Mouse (Mus musculus) adrenal gland, postnatal 4 days (tissue): ENCODE data around the gene Coro2b. TPM values are rescaled to one million over a fixed set of nuclear protein-coding genes. Genes with fewer than 3 reads are reported as not detected.

Experiments used
- DNase-seq, 2 experiments: peaks; one replicate each; pipeline ENCODE4 v3.0.0; 2021 to 2022; ENCODE audit warnings: low spot score in 2 of 2, mixed read lengths in 2 of 2
- total RNA-seq, 2 experiments: library from RNA; stranded (reverse); gene quantifications; 2 replicates each; pipeline ENCODE4 v1.2.3; 2021

The Coro2b gene
- total RNA-seq, 2 experiments from 2014 or later, result 28.4 to 32.6 TPM

DNA sequence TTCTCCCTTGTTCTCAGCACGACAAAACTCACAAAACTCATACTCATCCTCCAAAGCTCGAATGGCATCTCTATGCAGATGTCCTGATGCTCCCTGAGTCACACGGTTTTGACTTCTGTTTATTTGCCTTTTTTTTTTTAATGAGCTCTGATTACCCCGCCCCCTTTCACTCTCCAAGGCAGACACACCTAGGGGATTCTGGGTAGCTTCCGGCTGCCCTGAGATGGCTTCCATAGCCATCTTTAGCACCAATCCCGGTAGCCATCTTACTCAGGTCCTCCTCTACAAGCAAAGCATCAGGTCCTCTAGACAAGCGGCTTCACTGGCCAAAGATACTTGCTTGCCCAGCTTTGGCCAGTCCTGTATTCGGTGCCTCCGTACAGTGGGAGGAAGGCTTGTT is 3.3 kb upstream of the Coro2b start:
- no peak for DNase-seq

DNA sequence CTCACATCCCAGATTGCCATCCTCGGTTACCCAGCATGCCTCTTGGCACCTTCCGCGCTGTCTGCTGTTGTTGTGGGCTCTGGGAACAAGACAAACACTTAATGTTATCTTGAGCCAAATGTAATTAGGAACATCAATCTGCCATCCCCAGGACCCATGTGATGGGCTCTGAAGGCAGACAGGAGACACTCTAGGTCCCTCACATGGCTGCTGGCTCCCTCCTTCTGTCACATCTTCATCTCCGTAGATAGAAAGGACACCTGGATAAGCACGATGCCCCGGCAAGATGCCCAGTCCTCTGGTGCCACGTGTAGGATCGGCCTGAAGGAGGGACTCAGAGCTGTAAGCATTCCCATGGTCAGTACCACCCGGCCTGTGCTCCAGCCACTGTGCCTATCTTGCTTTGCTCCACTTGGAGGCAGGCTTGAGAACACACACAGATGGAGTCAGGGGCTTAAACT is 2.4 kb upstream of the Coro2b start:
- no peak for DNase-seq

DNA sequence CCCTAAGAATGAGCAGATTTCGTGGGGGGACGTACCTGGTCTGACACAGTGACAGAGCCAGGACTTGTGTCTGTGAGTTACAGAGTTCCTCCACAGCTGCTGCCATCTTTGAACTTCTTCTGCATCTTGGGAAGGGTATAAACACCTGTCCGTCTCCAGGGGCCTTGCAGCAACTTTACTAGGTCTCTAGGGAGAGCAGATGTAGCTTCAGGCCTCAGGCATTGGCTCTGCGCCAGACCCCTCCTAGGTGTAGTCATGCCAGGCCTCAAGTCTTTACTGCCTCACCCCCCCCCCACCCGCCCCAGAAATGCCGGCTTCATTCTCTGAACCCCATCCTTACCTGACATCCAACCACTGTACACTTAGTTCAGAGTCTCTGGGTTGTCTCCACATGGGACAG is 1.1 kb upstream of the Coro2b start:
- DNase-seq, result no peak

DNA sequence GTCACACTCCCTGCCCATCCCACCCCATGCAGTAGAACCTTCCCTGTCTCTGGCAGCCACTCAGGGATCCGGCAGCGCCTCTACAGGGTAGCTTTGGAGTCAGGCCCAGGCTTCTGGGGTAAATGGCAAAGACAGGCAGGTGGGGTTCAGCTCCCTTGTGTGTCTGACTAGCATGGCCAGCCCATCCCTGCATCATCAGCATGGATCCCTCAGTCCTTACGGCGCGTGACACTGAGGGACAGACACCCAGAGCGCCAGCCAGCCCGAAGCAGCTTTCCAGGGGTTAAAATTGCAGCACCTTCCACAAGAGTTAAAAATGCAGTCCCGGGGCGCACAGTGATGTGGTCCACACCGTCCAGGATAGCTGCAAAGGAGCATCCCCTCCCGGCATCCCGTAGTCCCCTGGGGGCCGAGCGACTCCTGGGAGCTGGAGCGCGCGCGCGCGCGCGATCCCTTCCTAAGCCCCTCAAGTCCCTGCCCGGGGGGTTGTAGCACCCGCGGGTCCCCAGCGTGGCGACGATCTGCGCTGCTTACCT is 657 bp downstream of the Coro2b start:
- no peak for DNase-seq

DNA sequence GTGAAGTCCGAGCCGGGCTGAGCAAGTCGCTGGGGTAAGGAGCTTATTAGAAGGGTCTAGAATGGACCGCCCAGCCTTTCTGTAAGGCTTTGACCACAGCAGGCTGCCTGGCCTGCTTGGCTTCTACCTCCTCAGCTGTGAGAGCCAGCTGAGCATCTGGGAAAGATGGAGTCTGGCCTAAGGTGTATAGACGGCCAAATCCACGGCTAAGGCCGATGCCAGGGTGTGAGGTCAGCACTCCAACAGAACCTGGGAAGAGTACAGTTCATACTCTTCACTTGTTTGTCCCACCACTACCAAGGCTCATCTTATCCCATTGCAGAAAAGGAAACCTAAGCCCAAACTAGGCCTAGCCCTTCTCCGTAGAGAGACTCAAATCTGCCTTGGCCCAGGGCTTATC is 1.3 kb downstream of the Coro2b start:
- no peak for DNase-seq

DNA sequence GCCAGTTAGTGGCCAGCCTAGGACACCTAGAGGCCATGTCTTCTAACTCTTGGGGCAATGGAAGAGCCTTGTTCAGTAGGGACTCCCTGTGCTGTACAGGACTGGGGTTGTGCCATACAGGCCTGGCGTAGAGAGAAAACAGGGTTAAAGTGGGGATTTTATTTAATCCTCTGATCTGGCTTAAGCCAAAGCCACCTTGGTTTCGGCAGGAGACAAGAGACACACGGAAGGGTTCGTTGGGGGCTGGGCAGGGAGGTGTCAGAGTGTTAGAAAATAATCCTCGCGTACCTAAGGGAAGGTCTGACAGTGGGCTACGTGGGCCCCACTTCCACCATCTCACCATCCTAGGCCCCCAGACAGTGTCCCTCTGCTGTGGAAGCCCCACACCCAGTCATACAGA is 2.2 kb downstream of the Coro2b start:
- no peak for DNase-seq

DNA sequence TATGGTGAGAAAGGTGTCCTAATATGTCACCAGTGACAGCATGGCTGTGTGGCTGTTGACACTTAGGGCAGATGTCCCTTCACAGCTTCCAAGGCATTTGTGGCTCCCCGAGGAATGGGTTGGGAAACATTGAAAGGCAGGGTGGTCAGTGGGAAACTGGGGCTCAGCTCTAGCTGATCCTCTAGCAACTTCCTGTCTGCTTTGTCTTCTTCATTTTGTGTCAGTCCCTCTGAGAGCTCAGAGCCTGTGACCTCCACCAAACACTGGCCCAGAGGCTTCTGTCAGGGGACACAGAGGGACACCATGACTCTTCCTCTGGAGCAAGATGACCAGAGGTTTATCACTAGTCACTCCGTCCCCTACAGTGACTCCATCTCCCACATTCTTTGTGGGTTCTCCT is 2.7 kb downstream of the Coro2b start:
- DNase-seq, result no peak

DNA sequence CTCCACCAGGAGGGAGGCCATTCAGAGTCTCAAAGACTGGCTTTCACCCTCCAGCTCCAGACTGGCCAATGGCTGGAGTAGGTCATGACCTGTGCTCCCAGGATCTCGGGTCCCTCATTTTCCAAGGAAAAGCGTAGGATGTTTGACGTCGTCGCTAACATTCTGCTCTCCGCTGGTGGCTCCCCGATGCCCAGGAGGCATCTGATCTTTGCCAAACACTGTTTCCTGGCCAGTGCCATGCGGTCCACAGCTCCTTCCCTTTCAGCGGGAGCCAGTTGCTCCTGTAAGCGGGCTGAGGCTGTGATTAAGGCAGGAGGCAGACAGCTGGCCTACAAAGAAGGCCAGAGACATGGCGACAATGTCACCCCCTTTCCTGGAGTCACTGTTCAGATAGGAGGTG is 4.0 kb downstream of the Coro2b start:
- no peak for DNase-seq

DNA sequence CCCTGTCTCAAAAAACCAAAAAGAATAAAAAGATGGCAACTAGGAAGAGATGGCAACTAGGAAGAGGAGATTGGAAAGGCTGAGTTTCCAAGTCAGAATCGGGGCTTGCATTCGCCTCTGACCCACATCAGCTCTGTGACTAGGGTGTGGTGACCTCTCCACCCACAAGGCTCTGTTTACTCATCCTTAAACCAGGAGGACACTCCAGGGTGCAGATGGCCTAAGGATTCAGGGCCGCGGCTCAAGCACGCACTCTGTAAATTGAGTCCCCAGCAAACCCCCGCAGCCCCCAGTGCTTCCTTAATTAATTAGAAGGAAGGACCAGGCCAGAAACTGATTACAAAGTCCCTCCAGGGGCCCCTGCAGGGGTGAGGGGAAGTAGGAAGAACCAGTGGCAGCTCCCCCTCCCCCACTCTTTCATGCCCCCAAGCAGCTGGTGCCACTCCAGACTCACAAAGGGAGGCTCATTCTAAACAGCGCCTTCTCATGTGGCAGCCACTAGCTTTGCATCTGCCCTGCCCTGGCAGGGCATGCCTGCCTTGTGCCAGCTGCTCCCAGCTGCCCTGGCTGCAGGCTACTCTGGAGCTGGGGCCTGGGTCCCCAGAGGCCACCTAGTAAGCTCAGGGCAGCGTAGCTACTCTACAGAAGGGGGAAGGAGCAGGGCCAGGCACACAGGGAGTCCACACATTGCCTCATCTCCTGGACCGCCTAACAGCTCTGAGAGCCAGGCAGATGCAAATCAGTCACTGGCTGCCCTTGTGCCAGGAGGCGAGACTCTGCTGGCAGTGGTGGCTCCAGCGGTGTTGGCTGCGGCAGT is 5.2 kb downstream of the Coro2b start:
- no peak for DNase-seq

DNA sequence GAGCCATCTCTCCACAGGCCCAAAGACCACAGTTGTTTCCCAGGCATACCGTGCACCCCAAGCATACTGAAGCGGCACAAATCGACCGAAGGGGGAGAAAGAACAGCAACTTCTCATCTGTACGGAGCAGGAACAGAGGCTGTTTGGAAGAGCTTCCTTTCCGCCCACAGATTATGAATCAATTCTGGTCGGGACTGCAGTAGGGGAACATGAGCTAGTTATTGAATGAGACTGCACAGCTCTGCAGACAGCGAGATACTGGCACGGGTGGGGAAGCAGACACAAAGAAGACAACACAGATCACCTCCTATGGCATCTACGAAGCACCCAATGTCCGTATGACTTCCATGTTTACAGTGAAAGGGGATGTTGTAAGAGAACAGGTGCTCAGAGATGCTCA is 8.3 kb downstream of the Coro2b start:
- no peak for DNase-seq

DNA sequence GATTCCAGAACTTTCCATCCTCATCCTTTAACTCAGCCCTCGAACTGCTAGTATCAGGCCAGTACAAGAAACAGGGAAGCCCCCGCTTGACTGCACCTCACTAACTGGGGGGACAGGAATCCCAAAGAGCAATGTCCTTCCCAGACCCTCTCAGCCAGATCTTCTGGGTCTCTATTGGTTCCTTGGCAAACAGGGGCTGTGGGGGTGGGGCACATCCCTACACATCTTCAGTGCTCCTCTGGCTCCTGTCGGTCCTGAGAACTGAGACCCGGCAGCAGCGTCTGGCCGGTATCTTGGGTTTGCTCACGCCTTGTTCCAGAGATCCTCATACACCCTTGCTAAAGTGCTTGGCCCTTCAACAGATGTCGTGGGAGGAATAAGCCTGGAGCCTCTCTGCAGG is 10.0 kb downstream of the Coro2b start:
- DNase-seq, result no peak

DNA sequence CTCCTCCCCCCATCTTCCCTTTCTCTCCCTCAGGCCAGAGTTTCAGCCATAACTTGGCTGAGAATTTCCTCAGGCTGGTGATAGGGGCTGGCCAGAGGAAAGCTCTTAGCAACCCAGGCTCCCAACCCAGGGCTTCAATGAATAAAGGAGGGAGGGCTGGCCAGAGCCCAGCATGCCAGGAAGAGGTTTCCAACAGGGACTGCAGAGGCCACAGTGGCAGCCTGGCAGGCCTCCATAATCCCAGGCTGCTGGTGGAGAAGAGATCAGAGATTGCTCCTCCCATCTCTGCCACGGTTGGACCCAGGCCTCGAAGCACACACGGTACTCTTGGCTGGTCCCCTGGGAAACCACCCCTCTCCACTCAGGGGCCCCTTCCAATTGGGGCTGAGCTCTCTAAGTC is 10.4 kb downstream of the Coro2b start:
- DNase-seq, result no peak

DNA sequence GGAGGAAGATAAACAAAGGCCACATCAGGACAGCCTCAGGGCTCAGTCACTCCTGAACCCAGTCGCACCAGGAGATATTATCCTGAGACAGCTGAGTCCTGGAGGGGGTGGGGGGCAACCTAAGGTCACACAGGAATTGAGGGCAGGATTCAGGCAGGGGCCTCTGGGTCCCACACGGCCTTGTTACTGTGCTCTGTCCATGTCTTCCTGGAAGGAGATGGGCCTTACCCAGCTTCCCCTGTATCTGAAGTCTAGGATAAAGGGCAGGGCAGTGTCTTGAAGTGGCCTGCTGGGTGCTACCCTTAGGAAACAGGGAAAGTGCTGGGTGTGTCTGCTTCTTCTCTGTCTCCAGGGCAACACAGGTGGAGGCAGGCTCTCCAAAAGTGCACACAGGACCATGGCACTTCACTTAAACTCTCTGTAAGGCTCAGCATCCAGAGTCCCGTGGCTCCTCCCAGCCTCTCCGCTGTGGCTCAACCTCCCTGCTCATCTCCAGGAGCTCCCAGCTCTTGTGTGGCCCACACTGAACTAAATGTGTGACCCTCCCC is 12.0 kb downstream of the Coro2b start:
- no peak for DNase-seq

DNA sequence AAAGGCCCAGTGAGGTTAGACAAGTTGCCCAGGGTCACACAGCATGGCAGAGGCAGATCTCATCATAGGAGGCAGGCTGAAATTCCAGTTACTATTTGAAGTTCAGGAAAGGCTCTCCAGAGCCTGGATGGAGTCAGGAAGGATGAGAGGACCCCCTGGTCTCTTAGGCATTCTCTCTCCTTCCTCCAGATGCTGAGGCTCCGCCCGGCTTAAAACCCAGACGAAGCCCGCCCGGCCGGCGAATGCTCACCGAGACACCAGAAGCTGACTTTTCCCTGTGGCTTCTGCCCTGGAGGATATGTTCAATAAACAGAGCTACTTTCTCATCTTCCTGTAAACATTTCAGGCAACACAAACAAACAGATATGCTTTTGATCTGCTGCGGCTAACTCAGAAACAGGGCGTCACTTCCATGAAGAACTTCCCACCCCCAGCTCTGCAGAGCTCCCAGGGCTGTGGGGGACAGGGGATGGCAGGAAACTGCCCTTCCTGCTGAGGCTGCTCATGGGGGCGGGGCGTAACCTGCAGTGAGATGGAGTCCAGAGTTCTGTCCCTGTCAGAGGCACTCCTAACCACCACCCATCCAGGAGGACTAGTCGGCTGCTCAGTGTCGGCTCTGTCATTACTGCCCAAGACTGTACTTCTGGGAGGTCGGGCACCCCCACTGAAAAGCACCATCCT is 13.9 kb downstream of the Coro2b start:
- DNase-seq, result no peak

DNA sequence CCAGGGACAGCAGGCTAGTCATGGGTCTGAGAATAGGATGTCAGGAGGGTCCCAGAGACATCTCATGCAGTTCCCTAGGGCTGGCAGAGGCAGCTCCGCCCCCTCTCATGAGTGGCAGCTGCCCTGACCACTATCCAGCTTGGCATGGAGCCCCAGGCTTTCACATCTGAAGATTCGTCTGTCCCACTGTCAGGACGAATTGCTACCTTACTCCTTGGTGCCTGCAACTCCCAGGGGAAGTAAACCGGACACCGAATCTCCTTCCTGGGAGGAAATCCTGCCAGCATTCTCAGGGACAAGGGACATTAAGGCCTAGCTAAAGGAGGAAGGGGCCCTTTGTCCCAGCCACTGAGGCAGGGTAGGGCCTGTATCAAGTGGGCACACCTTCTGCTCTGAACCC is 14.6 kb downstream of the Coro2b start:
- DNase-seq, result no peak

DNA sequence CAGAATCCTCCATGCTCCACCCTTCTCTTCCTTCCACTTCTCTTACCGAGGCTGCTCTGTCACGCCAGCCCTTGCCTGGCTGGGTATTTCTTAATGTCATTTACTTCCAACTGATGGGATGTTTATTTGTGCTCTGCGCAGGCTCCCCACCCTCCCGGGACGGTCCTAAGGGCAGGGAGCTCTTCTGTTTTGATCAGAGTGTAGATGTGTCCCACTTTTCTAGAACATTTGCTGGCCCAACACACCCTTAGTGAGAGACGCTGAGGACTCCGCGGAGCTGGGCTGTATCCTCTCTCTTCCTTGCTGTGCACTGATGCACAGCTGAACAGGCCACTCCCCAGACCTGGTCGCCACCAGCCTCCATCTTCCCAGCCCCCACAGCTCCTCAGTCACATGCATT is 15.3 kb downstream of the Coro2b start:
- no peak for DNase-seq

DNA sequence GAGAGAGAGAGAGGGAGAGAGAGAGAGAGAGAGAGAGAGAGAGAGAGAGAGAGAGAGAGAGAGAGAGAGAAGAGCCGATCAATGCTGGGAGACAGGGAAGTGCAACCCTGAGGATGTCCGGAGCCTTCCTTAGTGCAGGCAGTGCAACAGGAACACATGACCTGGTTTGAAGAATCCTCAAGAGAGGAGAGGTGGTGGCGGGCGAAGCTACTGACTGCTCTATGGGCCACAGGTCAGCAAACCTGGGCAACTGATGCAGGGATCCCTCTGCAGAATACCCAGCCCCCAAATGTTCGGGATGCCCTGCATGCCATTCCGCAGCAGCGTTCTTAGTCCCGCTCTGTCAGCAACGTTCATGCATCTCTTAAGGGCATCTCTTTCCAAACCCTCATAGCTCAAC is 15.9 kb downstream of the Coro2b start:
- no peak for DNase-seq

DNA sequence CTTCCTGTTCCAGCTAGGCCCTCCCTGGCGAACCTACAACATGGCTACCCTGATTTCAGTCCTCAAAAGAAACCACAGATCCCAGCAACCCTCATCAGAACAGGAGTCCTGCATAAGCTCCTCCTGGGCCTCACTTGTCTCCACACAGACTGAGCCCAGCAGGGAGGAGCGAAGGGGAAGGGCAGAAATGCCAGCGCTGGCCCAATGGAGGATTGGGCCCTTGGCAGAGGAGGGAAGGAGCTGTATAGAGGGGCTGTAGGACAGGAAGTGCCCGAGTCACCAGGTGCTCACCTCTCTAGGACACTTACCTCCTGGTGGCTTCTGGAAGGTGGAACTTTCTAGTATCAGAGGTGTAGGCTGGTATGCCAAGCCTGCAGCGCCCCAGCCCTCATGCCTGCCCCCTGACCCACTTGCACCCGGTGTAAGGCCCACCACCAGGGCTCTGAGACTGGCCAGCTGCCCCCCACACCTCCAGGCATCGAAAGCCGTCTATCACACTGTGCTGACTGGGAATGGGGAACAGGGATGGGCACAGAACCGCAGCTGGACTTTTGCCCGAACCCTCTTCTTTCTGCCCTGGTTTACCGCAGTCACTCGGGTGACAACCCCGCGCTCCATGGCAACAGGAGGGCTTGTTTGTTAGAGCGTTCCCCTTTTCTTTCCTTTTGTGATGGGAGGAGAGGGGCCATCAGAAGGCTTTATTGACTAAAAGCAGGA is 16.9 kb downstream of the Coro2b start:
- no peak for DNase-seq

DNA sequence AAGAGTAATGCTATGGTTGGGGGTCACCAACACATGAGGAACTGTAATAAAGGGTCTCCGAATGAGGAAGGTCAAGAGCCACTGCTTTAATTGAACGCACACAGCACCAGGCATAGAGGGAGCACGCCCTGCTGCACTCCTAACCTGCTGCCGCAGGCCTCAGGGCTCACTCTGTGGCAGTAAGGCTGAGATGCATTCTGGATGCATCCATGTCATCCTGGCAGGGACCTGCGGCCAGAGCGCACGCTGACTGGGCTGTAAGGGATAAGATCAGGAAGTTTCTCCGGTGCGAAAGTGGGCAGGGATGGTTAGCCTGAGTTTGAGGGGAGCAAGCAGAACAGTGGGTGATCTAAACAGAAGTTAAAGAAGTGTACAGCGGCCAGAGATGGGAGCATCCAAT is 17.5 kb downstream of the Coro2b start:
- no peak for DNase-seq

DNA sequence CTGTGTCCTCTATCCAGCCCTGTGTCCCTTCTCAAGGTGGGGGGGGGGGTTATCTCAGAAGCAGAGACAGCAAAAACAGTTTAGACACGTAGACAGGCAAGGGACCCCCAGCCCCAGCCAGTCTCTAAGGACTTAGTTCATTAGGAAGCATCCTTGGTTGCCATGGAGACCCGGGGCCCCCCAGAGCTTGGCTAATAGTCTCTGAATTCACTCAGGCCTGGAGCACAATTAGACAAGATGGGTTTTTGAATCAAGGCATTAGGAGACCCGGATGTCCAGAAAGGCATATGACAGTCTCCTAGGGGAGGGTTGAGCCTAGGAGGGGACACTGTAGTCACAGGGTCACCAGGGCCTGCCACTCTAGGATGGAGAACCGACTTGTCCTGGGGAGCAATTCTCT is 18.3 kb downstream of the Coro2b start:
- no peak for DNase-seq

DNA sequence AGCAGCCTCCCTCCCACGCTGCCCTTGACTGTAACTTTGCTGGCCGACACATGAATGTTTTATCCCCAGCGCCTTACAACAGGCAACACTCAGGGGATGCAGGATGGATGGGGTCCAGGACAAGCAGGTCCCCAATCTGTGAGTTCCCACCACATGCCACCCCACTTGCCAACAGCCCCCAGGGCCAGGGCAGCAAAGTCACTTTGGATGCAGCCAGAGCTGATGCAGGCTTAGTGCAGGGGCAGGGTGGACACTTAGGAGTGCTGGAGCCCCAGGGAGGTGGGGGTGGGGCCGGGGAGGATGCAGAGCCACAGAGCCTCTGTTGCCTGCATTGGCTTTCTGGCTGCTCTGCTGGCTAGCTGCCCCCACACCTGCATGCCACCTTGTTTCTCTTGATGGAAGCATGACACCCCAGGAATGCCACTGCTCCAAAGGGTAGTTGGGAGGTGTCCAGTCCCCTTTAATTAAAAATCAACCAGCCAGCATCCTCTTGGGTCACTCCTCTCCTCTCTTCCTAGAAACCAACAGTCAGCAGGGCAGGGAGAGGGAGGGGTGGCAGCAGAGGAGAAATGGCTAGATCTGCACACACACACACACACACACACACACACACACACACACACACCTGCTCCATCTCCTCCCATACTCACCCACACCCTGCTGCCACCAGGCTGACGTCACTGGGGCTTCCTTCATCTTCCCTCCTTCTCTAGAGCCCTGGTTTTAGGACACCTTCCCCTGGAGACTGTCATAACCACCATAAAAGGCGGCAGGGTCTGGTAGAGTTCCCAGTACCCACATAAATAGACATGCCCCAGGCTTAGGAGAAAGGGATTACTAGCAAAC is 19.5 kb downstream of the Coro2b start:
- no peak for DNase-seq
